Mouse (Mus musculus) midbrain, embryonic 13.5 days (tissue): ENCODE results near the gene Ptprcap. TPM values are rescaled to one million over a fixed set of nuclear protein-coding genes. Genes with fewer than 3 reads are reported as not detected.
"Not testable (repeated sequence)": the region's sequence is repeated elsewhere in the genome, so short reads cannot be mapped to it uniquely, and the experiment has no call there.

Source experiments
- ATAC-seq: fragments of 200-750 bp; cut with Nextera tagmentation; 2 replicates; pipeline ENCODE4 v1.8.0; 2017; ENCODE audit warnings: mild to moderate bottlenecking, moderate TSS enrichment, moderate library complexity
- H3K27ac ChIP-seq: fragments of 300-500 bp; sonication (generic); 2 replicates; pipeline ENCODE4 v1.5.1; 2015; ENCODE audit warnings: inconsistent platforms, mild to moderate bottlenecking, moderate library complexity
- H3K27me3 ChIP-seq: fragments of 300-500 bp; sonication (generic); 2 replicates; pipeline ENCODE4 v1.6.1; 2015; ENCODE audit warnings: mild to moderate bottlenecking, inconsistent platforms
- H3K36me3 ChIP-seq: fragments of 300-500 bp; sonication (generic); 2 replicates; pipeline ENCODE4 v1.6.1; 2015; ENCODE audit warnings: mild to moderate bottlenecking, inconsistent platforms
- H3K4me1 ChIP-seq: fragments of 300-500 bp; sonication (generic); replicated peaks from 2 replicates; pipeline ENCODE4 v1.6.1; 2015; ENCODE audit warnings: inconsistent platforms
- H3K4me2 ChIP-seq: fragments of 300-500 bp; sonication (generic); replicated peaks from 2 replicates; pipeline ENCODE4 v1.6.1; 2015; ENCODE audit warnings: moderate library complexity, mild to moderate bottlenecking, inconsistent platforms
- H3K4me3 ChIP-seq: fragments of 300-500 bp; sonication (generic); replicated peaks from 2 replicates; pipeline ENCODE4 v1.5.1; 2015; ENCODE audit warnings: mild to moderate bottlenecking, inconsistent platforms
- H3K9ac ChIP-seq: fragments of 300-500 bp; sonication (generic); replicated peaks from 2 replicates; pipeline ENCODE4 v1.6.1; 2015; ENCODE audit warnings: mild to moderate bottlenecking, inconsistent platforms
- H3K9me3 ChIP-seq: fragments of 300-500 bp; sonication (generic); 2 replicates; pipeline ENCODE4 v1.6.1; 2016; ENCODE audit warnings: mild to moderate bottlenecking, inconsistent platforms
- WGBS: fragments of 180-500 bp; shearing (Covaris S2); methylation state at CpG from one replicate; pipeline ENCODE4 v1.1.7; 2015; 5-methylcytosine and 5-hydroxymethylcytosine counted together
- polyA plus RNA-seq: library from polyadenylated mRNA; unstranded; fragments of >200 nt; fragmentation: Nextera tagmentation; extraction: Ambion mirVana; gene quantifications from 2 replicates; pipeline ENCODE4 v1.2.1, GENCODE M21; 2015

The Ptprcap gene
- polyA plus RNA-seq, 1 experiment from 2014 or later, result 0.50 TPM

GRCm38 (mm10) chr19:4129462-4129861 is 23.9 kb upstream of the Ptprcap start:
- Histone ChIP-seq H3K9me3 (no peaks in the 10 kb centered on the region), H3K4me2 (no peak overlapping the region), H3K4me3 (no peak overlapping the region), H3K36me3 (peaks cover 56% of the 10 kb centered on the region), H3K27ac (no peak overlapping the region), H3K9ac (0 out of 2 replicates have a peak overlapping the region, but pooled peaks have one; percentile 16), H3K27me3 (no peaks in the 10 kb centered on the region), H3K4me1 (peaks cover 16% of the 10 kb centered on the region)
- WGBS, result 96% methylated on average over 7 of the region's 7 CpGs
- no peak for ATAC-seq

GRCm38 (mm10) chr19:4130106-4130505 is 23.3 kb upstream of the Ptprcap start:
- Histone ChIP-seq H3K4me1 (peaks cover 16% of the 10 kb centered on the region), H3K27ac (no peak overlapping the region), H3K4me3 (no peak overlapping the region), H3K9me3 (no peaks in the 10 kb centered on the region), H3K27me3 (no peaks in the 10 kb centered on the region), H3K36me3 (peaks cover 56% of the 10 kb centered on the region), H3K4me2 (no peak overlapping the region), H3K9ac (0 out of 2 replicates have a peak overlapping the region, but pooled peaks have one; percentile 16)
- no peak for ATAC-seq
- WGBS, result 92% methylated on average over 4 of the region's 4 CpGs

GRCm38 (mm10) chr19:4131075-4131474 is 22.3 kb upstream of the Ptprcap start:
- H3K9ac ChIP-seq, result no peak overlapping the region
- 93% methylated on average over 5 of the region's 5 CpGs for WGBS
- no peak for ATAC-seq

GRCm38 (mm10) chr19:4131768-4132167 is 21.6 kb upstream of the Ptprcap start:
- no peak overlapping the region for H3K9ac ChIP-seq
- H3K27me3 ChIP-seq, result no peaks in the 10 kb centered on the region
- H3K4me2 ChIP-seq, result no peak overlapping the region
- no peak for ATAC-seq
- H3K4me1 ChIP-seq, result peaks cover 10% of the 10 kb centered on the region
- H3K36me3 ChIP-seq, result peaks cover 56% of the 10 kb centered on the region
- H3K27ac ChIP-seq, result no peak overlapping the region
- 92% methylated on average over 2 of the region's 2 CpGs for WGBS
- H3K9me3 ChIP-seq, result no peaks in the 10 kb centered on the region
- H3K4me3 ChIP-seq, result no peak overlapping the region

More at GRCm38 (mm10) chr19:4131075-4131474, 22.3 kb upstream of the Ptprcap start:
- Histone ChIP-seq H3K4me3 (no peak overlapping the region), H3K36me3 (peaks cover 56% of the 10 kb centered on the region), H3K4me2 (no peak overlapping the region), H3K4me1 (peaks cover 16% of the 10 kb centered on the region), H3K27ac (no peak overlapping the region), H3K27me3 (no peaks in the 10 kb centered on the region), H3K9me3 (no peaks in the 10 kb centered on the region)

GRCm38 (mm10) chr19:4134354-4134753 is 19.1 kb upstream of the Ptprcap start:
- H3K27me3 ChIP-seq, result no peaks in the 10 kb centered on the region; the same call in 1 of the 2 replicates
- H3K36me3 ChIP-seq, result peaks cover 37% of the 10 kb centered on the region
- no peak overlapping the region for H3K4me2 ChIP-seq
- no peak overlapping the region for H3K9ac ChIP-seq
- no peak overlapping the region for H3K27ac ChIP-seq
- no peak for ATAC-seq
- peaks cover 7% of the 10 kb centered on the region for H3K4me1 ChIP-seq
- H3K4me3 ChIP-seq, result no peak overlapping the region
- WGBS, result 91% methylated on average over 4 of the region's 4 CpGs
- H3K9me3 ChIP-seq, result no peaks in the 10 kb centered on the region

GRCm38 (mm10) chr19:4135229-4135962 is 18.0 kb upstream of the Ptprcap start:
- H3K4me3 ChIP-seq, H3K27me3 ChIP-seq, H3K9ac ChIP-seq, H3K27ac ChIP-seq, ATAC-seq, H3K4me2 ChIP-seq, H3K9me3 ChIP-seq: not testable (repeated sequence)
- Histone ChIP-seq H3K4me1 (peaks cover 11% of the 10 kb centered on the region), H3K36me3 (peaks cover 28% of the 10 kb centered on the region)
- WGBS, result 89% methylated on average over 6 of the region's 6 CpGs

GRCm38 (mm10) chr19:4135963-4136345 is 17.4 kb upstream of the Ptprcap start:
- H3K27me3 ChIP-seq, H3K9ac ChIP-seq, H3K4me3 ChIP-seq, ATAC-seq, H3K9me3 ChIP-seq, H3K27ac ChIP-seq, H3K4me2 ChIP-seq: not testable (repeated sequence)
- peaks cover 11% of the 10 kb centered on the region for H3K4me1 ChIP-seq
- WGBS, result 28% methylated on average over 8 of the region's 8 CpGs
- peaks cover 26% of the 10 kb centered on the region for H3K36me3 ChIP-seq

GRCm38 (mm10) chr19:4136463-4136862 is 16.9 kb upstream of the Ptprcap start:
- H3K4me1 ChIP-seq, result peaks cover 11% of the 10 kb centered on the region

GRCm38 (mm10) chr19:4137913-4138312 is 15.5 kb upstream of the Ptprcap start:
- peaks cover 11% of the 10 kb centered on the region for H3K4me1 ChIP-seq
- no peak overlapping the region for H3K9ac ChIP-seq
- H3K27ac ChIP-seq, result no peak overlapping the region
- H3K4me2 ChIP-seq, result no peak overlapping the region
- H3K36me3 ChIP-seq, result peaks cover 6% of the 10 kb centered on the region
- no peak overlapping the region for H3K4me3 ChIP-seq
- no peaks in the 10 kb centered on the region; the same call in 1 of the 2 replicates for H3K27me3 ChIP-seq
- no peak for ATAC-seq
- WGBS, result 85% methylated on average over 5 of the region's 5 CpGs
- no peaks in the 10 kb centered on the region for H3K9me3 ChIP-seq

More at GRCm38 (mm10) chr19:4136463-4136862, 16.9 kb upstream of the Ptprcap start:
- no peak overlapping the region for H3K4me3 ChIP-seq
- no peaks in the 10 kb centered on the region for H3K9me3 ChIP-seq
- H3K27me3 ChIP-seq, result no peaks in the 10 kb centered on the region; the same call in 1 of the 2 replicates
- H3K27ac ChIP-seq, result no peak overlapping the region
- no peak overlapping the region for H3K4me2 ChIP-seq
- H3K9ac ChIP-seq, result no peak overlapping the region
- no peak for ATAC-seq
- WGBS, result 74% methylated on average over 5 of the region's 5 CpGs
- H3K36me3 ChIP-seq, result peaks cover 21% of the 10 kb centered on the region

GRCm38 (mm10) chr19:4139446-4139845 is 14.0 kb upstream of the Ptprcap start, which contains the start of gene Gpr152:
Gene Gpr152 (plus strand): TSS chr19:4139787.
- Histone ChIP-seq H3K27ac (no peak within 1 kb of the TSS), H3K27me3 (no peaks in the 10 kb centered on the region; the same call in 1 of the 2 replicates), H3K4me1 (peaks cover 11% of the 10 kb centered on the region), H3K9me3 (no peaks in the 10 kb centered on the region), H3K4me3 (no peak within 1 kb of the TSS), H3K36me3 (no peaks in the 10 kb centered on the region), H3K4me2 (no peak within 1 kb of the TSS), H3K9ac (no peak within 1 kb of the TSS; the same call in 1 of the 2 replicates)
- WGBS, result 46% methylated on average over 2 of the region's 2 CpGs
- ATAC-seq, result no peak

GRCm38 (mm10) chr19:4140147-4140546 is 13.3 kb upstream of the Ptprcap start:
- no peak overlapping the region for H3K4me2 ChIP-seq
- H3K27ac ChIP-seq, result no peak overlapping the region
- peaks cover 11% of the 10 kb centered on the region for H3K4me1 ChIP-seq
- H3K9me3 ChIP-seq, result no peaks in the 10 kb centered on the region
- 84% methylated on average over 6 of the region's 6 CpGs for WGBS
- H3K36me3 ChIP-seq, result no peaks in the 10 kb centered on the region
- H3K4me3 ChIP-seq, result no peak overlapping the region
- H3K9ac ChIP-seq, result no peak overlapping the region
- no peak for ATAC-seq
- H3K27me3 ChIP-seq, result no peaks in the 10 kb centered on the region; the same call in 1 of the 2 replicates

- Histone ChIP-seq H3K9me3 (no peaks in the 10 kb centered on the region), H3K36me3 (no peaks in the 10 kb centered on the region), H3K4me1 (peaks cover 13% of the 10 kb centered on the region), H3K27ac (no peak overlapping the region), H3K27me3 (no peaks in the 10 kb centered on the region), H3K9ac (no peak overlapping the region), H3K4me2 (no peak overlapping the region), H3K4me3 (no peak overlapping the region)
- WGBS, result 93% methylated on average over 18 of the region's 18 CpGs
- ATAC-seq, result no peak
Measured at GRCm38 (mm10) chr19:4142416-4143173, 10.8 kb upstream of the Ptprcap start.
